Mouse (Mus musculus) brain, embryonic 14.5 days (tissue): ENCODE results near the gene Gpbar1. TPM values are rescaled to one million over a fixed set of nuclear protein-coding genes. Genes with fewer than 3 reads are reported as not detected.

Experiments
- DNase-seq: peaks from one replicate; pipeline ENCODE4 v3.0.0-alpha.2; 2011; ENCODE audit warnings: low read depth
- CTCF ChIP-seq: fragments of 200-500 bp; IDR thresholded peaks from 2 replicates; pipeline ENCODE4 v1.5.1; 2012; ENCODE audit warnings: inconsistent platforms, mild to moderate bottlenecking, moderate library complexity, borderline replicate concordance; ENCODE audit not compliant: insufficient read depth, insufficient read length; ENCODE audit errors: extremely low read depth
- POLR2A ChIP-seq: fragments of 200-500 bp; IDR thresholded peaks from 2 replicates; pipeline ENCODE4 v1.6.1; 2012; ENCODE audit warnings: mild to moderate bottlenecking, inconsistent platforms, borderline replicate concordance; ENCODE audit not compliant: poor library complexity, insufficient read depth, insufficient read length, severe bottlenecking; ENCODE audit errors: extremely low read depth
- polyA plus RNA-seq: library from polyadenylated mRNA; depleted of rRNA; stranded (reverse); fragments of >200 nt; gene quantifications from 2 replicates; pipeline ENCODE4 v1.2.3, GENCODE M21; 2012

Gene Gpbar1
- polyA plus RNA-seq, 1 experiment, result 0.15 TPM

GRCm38 (mm10) chr1:74288327-74288726 lies 10.0 kb downstream of the Gpbar1 start:
- no peak for TF ChIP-seq POLR2A
- no peak for TF ChIP-seq CTCF
- DNase-seq, result no peak

- DNase-seq, result no peak
- TF ChIP-seq CTCF, result no peak
- no peak for TF ChIP-seq POLR2A
Measured at GRCm38 (mm10) chr1:74289248-74289647, 10.9 kb downstream of the Gpbar1 start.

GRCm38 (mm10) chr1:74289740-74290139 lies 11.4 kb downstream of the Gpbar1 start:
- TF ChIP-seq POLR2A, result no peak
- TF ChIP-seq CTCF, result no peak
- DNase-seq, result no peak

GRCm38 (mm10) chr1:74290141-74290540 lies 11.8 kb downstream of the Gpbar1 start:
- DNase-seq, result peak; percentile 42
- TF ChIP-seq CTCF (no peak), POLR2A (no peak)

- TF ChIP-seq CTCF (no peak), POLR2A (no peak)
- DNase-seq, result no peak
Measured at GRCm38 (mm10) chr1:74292331-74293020, 14.1 kb downstream of the Gpbar1 start.

- DNase-seq, result no peak
- TF ChIP-seq CTCF (no peak), POLR2A (no peak)
Measured at GRCm38 (mm10) chr1:74293306-74293960, 15.1 kb downstream of the Gpbar1 start.

- TF ChIP-seq CTCF (no peak), POLR2A (no peak)
- DNase-seq, result no peak
Measured at GRCm38 (mm10) chr1:74294090-74294643, 15.8 kb downstream of the Gpbar1 start.

GRCm38 (mm10) chr1:74294733-74295455 lies 16.5 kb downstream of the Gpbar1 start:
- TF ChIP-seq POLR2A (no peak), CTCF (no peak)
- no peak for DNase-seq

GRCm38 (mm10) chr1:74295456-74296171 lies 17.3 kb downstream of the Gpbar1 start:
- peak; percentile 91 for DNase-seq
- no peak for TF ChIP-seq CTCF
- no peak for TF ChIP-seq POLR2A

- TF ChIP-seq POLR2A (no peak), CTCF (no peak)
- DNase-seq, result no peak
Measured at GRCm38 (mm10) chr1:74296477-74296876, 18.1 kb downstream of the Gpbar1 start.

- DNase-seq, result no peak
- TF ChIP-seq CTCF (no peak), POLR2A (no peak)
Measured at GRCm38 (mm10) chr1:74297269-74297668, 18.9 kb downstream of the Gpbar1 start.

- no peak for TF ChIP-seq CTCF
- TF ChIP-seq POLR2A, result no peak
- DNase-seq, result no peak
Measured at GRCm38 (mm10) chr1:74298157-74298750, 19.9 kb downstream of the Gpbar1 start.
